12 mouse cellular contexts compared by ENCODE assay signal in the genomic region with DNA sequence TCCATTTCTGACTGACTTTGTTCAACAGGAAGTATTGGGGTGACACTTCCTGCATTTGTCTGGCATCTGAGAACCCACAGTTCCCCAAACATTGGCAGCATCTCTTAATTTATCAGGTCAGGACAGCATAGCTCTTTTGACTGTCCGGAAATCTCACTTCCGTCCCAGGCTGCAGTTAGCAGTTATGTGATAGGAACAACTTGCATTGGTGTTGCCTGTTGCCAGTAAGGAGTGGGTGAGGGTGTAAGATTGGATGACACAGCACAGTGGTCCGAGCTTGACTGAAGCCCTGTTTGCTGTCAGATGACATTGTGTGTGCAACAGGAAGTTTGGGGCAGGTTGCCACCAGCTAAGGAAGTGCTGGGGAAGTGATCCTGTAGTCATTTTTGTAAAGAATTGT. TPM values are rescaled to one million over a fixed set of nuclear protein-coding genes. Genes with fewer than 3 reads are reported as not detected.
DNase-seq lines count a peak whose midpoint lies in the region; ATAC-seq and TF ChIP-seq lines count a peak whose summit lies in the region.
"Had no signal": no experiment of that assay in that cellular context is flagged by ENCODE, and none has a peak within 500 bp of the region (broad histone marks: within the 10 kb centered on the region; RNA-seq: fewer than 3 reads in every experiment).

No protein-coding gene starts in this region.

- ATAC-seq in common myeloid progenitor, adult 5-6 weeks (replicated peaks; ENCODE audit: low read depth, poor library complexity, severe bottlenecking), result peak; percentile 94
- no peak for ATAC-seq in intestine, embryonic 15.5 days
- ATAC-seq: forebrain, embryonic 13.5 days had no signal

- no peak for TF ChIP-seq CTCF in layer of hippocampus, adult 2 months (conservative IDR thresholded peaks at IDR 0.05)

- H3K4me1 ChIP-seq in intestine, embryonic 15.5 days (replicated peaks), result no peaks in the 10 kb centered on the region
- no peaks in the 10 kb centered on the region for H3K4me1 ChIP-seq in embryonic facial prominence, embryonic 10.5 days
- H3K4me1 ChIP-seq: forebrain, embryonic 13.5 days had no signal

- H3K4me2 ChIP-seq in intestine, embryonic 15.5 days (replicated peaks), result no peak overlapping the region
- H3K4me2 ChIP-seq: forebrain, embryonic 13.5 days had no signal

- no peak overlapping the region for H3K4me3 ChIP-seq in layer of hippocampus, adult 2 months
- no peak overlapping the region for H3K4me3 ChIP-seq in intestine, embryonic 15.5 days (replicated peaks)
- H3K4me3 ChIP-seq in embryonic facial prominence, embryonic 10.5 days, result no peak overlapping the region
- H3K4me3 ChIP-seq: forebrain, embryonic 13.5 days; myocyte had no signal

- peak; percentile 20 for DNase-seq in layer of hippocampus, adult 11-12 months (ENCODE audit: low spot score)
- no peak for DNase-seq in layer of hippocampus, adult 2 months (ENCODE audit: low spot score in 2 of 2)
- peak; percentile 61 for DNase-seq in lung, postnatal 36 days
- peak; percentile 22 for DNase-seq in thymus, postnatal 14 days
- DNase-seq in embryonic facial prominence, embryonic 10.5 days (ENCODE audit: low spot score), result no peak
- DNase-seq in kidney, adult 11 months, result no peak
- DNase-seq: cerebellum, postnatal 36 days had no signal

- no peak overlapping the region for H3K27ac ChIP-seq in layer of hippocampus, adult 2 months
- H3K27ac ChIP-seq in intestine, embryonic 15.5 days, result no peak overlapping the region
- no peak overlapping the region for H3K27ac ChIP-seq in embryonic facial prominence, embryonic 10.5 days (replicated peaks)
- H3K27ac ChIP-seq: forebrain, embryonic 13.5 days; kidney, postnatal 0 days had no signal

- WGBS in intestine, embryonic 15.5 days, result 84% methylated on average over 3 of the region's 3 CpGs
- WGBS in embryonic facial prominence, embryonic 10.5 days, result 83% methylated on average over 3 of the region's 3 CpGs

- no peaks in the 10 kb centered on the region for H3K36me3 ChIP-seq in intestine, embryonic 15.5 days
- H3K36me3 ChIP-seq in embryonic facial prominence, embryonic 10.5 days (replicated peaks), result no peaks in the 10 kb centered on the region

- no peaks in the 10 kb centered on the region for H3K27me3 ChIP-seq in intestine, embryonic 15.5 days (replicated peaks)
- H3K27me3 ChIP-seq in embryonic facial prominence, embryonic 10.5 days (replicated peaks; ENCODE audit: low read depth, poor library complexity, severe bottlenecking), result no peaks in the 10 kb centered on the region

- H3K9me3 ChIP-seq in intestine, embryonic 15.5 days, result no peaks in the 10 kb centered on the region
- no peaks in the 10 kb centered on the region for H3K9me3 ChIP-seq in embryonic facial prominence, embryonic 10.5 days
- H3K9me3 ChIP-seq: forebrain, embryonic 13.5 days had no signal

- no peak overlapping the region for H3K9ac ChIP-seq in intestine, embryonic 15.5 days
- H3K9ac ChIP-seq: forebrain, embryonic 13.5 days had no signal

RNA-seq across cellular contexts. Expression of a gene that starts 18.4 kb away (rescaled TPM):
- 1 to 10 TPM; 1.4 TPM for total RNA-seq in layer of hippocampus, adult 2 months (2021)
- total RNA-seq in common myeloid progenitor, adult 5-6 weeks (2017), result 3.8 and 4.0 TPM in 2 replicates
- polyA plus RNA-seq in intestine, embryonic 15.5 days (2015; fragmentation: Nextera tagmentation; extraction: Ambion mirVana), result 0.43 and 0.55 TPM in 2 replicates
- polyA plus RNA-seq in embryonic facial prominence, embryonic 10.5 days (2016; fragmentation: Nextera tagmentation; extraction: Ambion mirVana), result 0.13 and 0.34 TPM in 2 replicates

Comparison
In these comparisons a context has a peak if more than half of its experiments do, and no peak if none do; other contexts are left out.
1. DNase-seq: peak in layer of hippocampus, adult 11-12 months (single experiment), lung, postnatal 36 days (single experiment) and thymus, postnatal 14 days (single experiment); none in layer of hippocampus, adult 2 months (0 of 2), embryonic facial prominence, embryonic 10.5 days (single experiment) and kidney, adult 11 months (single experiment).